Comparison of ENCODE assay signal across 21 mouse cellular contexts in the genomic region with DNA sequence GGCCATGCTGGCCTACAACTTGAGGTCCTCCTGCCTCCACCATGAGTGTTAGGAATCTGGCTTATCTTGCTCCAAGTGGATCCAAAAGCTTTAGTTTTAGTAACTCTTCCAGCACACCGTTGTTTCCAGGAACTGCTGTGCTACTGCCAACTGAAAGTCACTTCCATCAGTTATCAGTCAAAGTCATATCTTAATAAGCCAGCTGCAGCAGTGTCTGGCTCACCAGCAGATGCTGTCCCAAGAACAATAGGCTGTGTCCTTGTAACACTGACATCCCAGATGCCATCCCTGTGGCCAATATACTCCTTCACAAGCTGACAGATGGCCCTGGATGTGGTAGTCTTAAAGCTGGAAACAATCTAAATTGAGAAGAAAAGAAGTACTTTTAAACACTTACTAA. TPM values are rescaled to one million over a fixed set of nuclear protein-coding genes. Genes with fewer than 3 reads are reported as not detected.
DNase-seq lines count a peak whose midpoint lies in the region; ATAC-seq and TF ChIP-seq lines count a peak whose summit lies in the region.
"Had no signal": no experiment of that assay in that cellular context is flagged by ENCODE, and none has a peak within 500 bp of the region (broad histone marks: within the 10 kb centered on the region; RNA-seq: fewer than 3 reads in every experiment).

No protein-coding gene starts in this region.

- H3K27me3 ChIP-seq in lung, postnatal 0 days (replicated peaks; ENCODE audit: insufficient read depth, low read length), result no peaks in the 10 kb centered on the region
- no peaks in the 10 kb centered on the region for H3K27me3 ChIP-seq in stomach, postnatal 0 days (ENCODE audit: control insufficient read depth, insufficient read depth, low read length)
- no peaks in the 10 kb centered on the region for H3K27me3 ChIP-seq in forebrain, embryonic 11.5 days (ENCODE audit: control insufficient read depth, insufficient read depth, low read length)
- H3K27me3 ChIP-seq: embryonic facial prominence, embryonic 15.5 days; forebrain, embryonic 13.5 days; hindbrain, embryonic 15.5 days; midbrain, embryonic 12.5 days had no signal

- H3K27ac ChIP-seq in lung, postnatal 0 days (ENCODE audit: low read length), result no peak overlapping the region
- no peak overlapping the region for H3K27ac ChIP-seq in stomach, postnatal 0 days (replicated peaks)
- no peak overlapping the region for H3K27ac ChIP-seq in forebrain, embryonic 11.5 days (ENCODE audit: low read depth, low read length)
- H3K27ac ChIP-seq: embryonic facial prominence, embryonic 15.5 days; forebrain, embryonic 13.5 days; gastrocnemius, adult 2 months; hindbrain, embryonic 15.5 days; kidney, postnatal 0 days; midbrain, embryonic 12.5 days had no signal

- no peak overlapping the region for H3K4me2 ChIP-seq in lung, postnatal 0 days (replicated peaks; ENCODE audit: low read depth, low read length)
- H3K4me2 ChIP-seq in stomach, postnatal 0 days (replicated peaks; ENCODE audit: low read depth), result no peak overlapping the region
- H3K4me2 ChIP-seq in forebrain, embryonic 11.5 days (ENCODE audit: low read depth, low read length, severe bottlenecking), result no peak overlapping the region
- H3K4me2 ChIP-seq: embryonic facial prominence, embryonic 15.5 days; forebrain, embryonic 13.5 days; hindbrain, embryonic 15.5 days; midbrain, embryonic 12.5 days had no signal

- H3K36me3 ChIP-seq in lung, postnatal 0 days (ENCODE audit: insufficient read depth, low read length), result peaks cover 23% of the 10 kb centered on the region; the same call in 1 of the 2 replicates
- peaks cover 8% of the 10 kb centered on the region for H3K36me3 ChIP-seq in stomach, postnatal 0 days (ENCODE audit: control insufficient read depth, insufficient read depth, low read length)
- H3K36me3 ChIP-seq in forebrain, embryonic 11.5 days (ENCODE audit: control insufficient read depth, insufficient read depth, low read length), result no peaks in the 10 kb centered on the region; the same call in 1 of the 2 replicates

- TF ChIP-seq CTCF in lung, postnatal 0 days (IDR thresholded peaks at IDR 0.05), result no peak
- TF ChIP-seq CTCF in stomach, postnatal 0 days (IDR thresholded peaks at IDR 0.05; ENCODE audit: low read depth), result no peak

- ATAC-seq in lung, postnatal 0 days, result peak; percentile 54; the same call in 1 of the 2 replicates
- ATAC-seq in stomach, postnatal 0 days (ENCODE audit: low FRiP score, low TSS enrichment), result no peak
- ATAC-seq in forebrain, embryonic 11.5 days (replicated peaks; ENCODE audit: low FRiP score), result no peak
- ATAC-seq: CD4-positive, CD25-positive, alpha-beta regulatory T cell, adult 4 months; forebrain, embryonic 13.5 days; intestine, postnatal 0 days had no signal

- peak; percentile 36 for DNase-seq in lung, postnatal 0 days (ENCODE audit: low spot score)
- DNase-seq in lung, adult 18-20 months, result no peak
- DNase-seq in liver, result peak; percentile 40
- peak; percentile 28 for DNase-seq in lung, postnatal 25 days (ENCODE audit: low spot score)
- no peak for DNase-seq in stomach, postnatal 0 days (ENCODE audit: low spot score)
- DNase-seq in spleen, postnatal 14 days (ENCODE audit: low spot score in 2 of 2), result no peak
- DNase-seq in forebrain, embryonic 11.5 days (ENCODE audit: low spot score), result no peak
- DNase-seq: cerebellum, adult 11-12 months; gastrocnemius, adult 2 months; heart, adult 18-20 months; layer of hippocampus, adult 9-11 months; right cerebral cortex, postnatal 25 days; thymus, adult 18-20 months had no signal

- H3K4me1 ChIP-seq in lung, postnatal 0 days (ENCODE audit: insufficient read depth, low read depth, low read length), result no peaks in the 10 kb centered on the region
- no peaks in the 10 kb centered on the region for H3K4me1 ChIP-seq in stomach, postnatal 0 days (replicated peaks; ENCODE audit: control insufficient read depth, insufficient read depth)
- no peaks in the 10 kb centered on the region for H3K4me1 ChIP-seq in forebrain, embryonic 11.5 days (replicated peaks; ENCODE audit: control insufficient read depth, insufficient read depth, low read length)
- H3K4me1 ChIP-seq: embryonic facial prominence, embryonic 15.5 days; forebrain, embryonic 13.5 days; hindbrain, embryonic 15.5 days; midbrain, embryonic 12.5 days had no signal

- H3K4me3 ChIP-seq in lung, postnatal 0 days (ENCODE audit: low read depth, low read length), result no peak overlapping the region
- H3K4me3 ChIP-seq in stomach, postnatal 0 days (ENCODE audit: low read depth, low read length), result no peak overlapping the region
- no peak overlapping the region for H3K4me3 ChIP-seq in forebrain, embryonic 11.5 days (ENCODE audit: low read depth, low read length)
- H3K4me3 ChIP-seq: embryonic facial prominence, embryonic 15.5 days; forebrain, embryonic 13.5 days; gastrocnemius, adult 2 months; hindbrain, embryonic 15.5 days; midbrain, embryonic 12.5 days; myocyte had no signal

- H3K9ac ChIP-seq in lung, postnatal 0 days (replicated peaks; ENCODE audit: low read depth), result no peak overlapping the region
- H3K9ac ChIP-seq in stomach, postnatal 0 days (ENCODE audit: low read length), result no peak overlapping the region
- no peak overlapping the region for H3K9ac ChIP-seq in forebrain, embryonic 11.5 days (ENCODE audit: low read length)
- H3K9ac ChIP-seq: embryonic facial prominence, embryonic 15.5 days; forebrain, embryonic 13.5 days; hindbrain, embryonic 15.5 days; midbrain, embryonic 12.5 days had no signal

- H3K9me3 ChIP-seq in lung, postnatal 0 days (ENCODE audit: low read length), result no peaks in the 10 kb centered on the region
- H3K9me3 ChIP-seq in stomach, postnatal 0 days (ENCODE audit: control insufficient read depth, low read length), result no peaks in the 10 kb centered on the region
- no peaks in the 10 kb centered on the region for H3K9me3 ChIP-seq in forebrain, embryonic 11.5 days (ENCODE audit: control insufficient read depth, low read length)
- H3K9me3 ChIP-seq: embryonic facial prominence, embryonic 15.5 days; forebrain, embryonic 13.5 days; hindbrain, embryonic 15.5 days; midbrain, embryonic 12.5 days had no signal

- TF ChIP-seq EP300 in lung, postnatal 0 days (IDR thresholded peaks at IDR 0.05), result peak; percentile 47; the same call in 1 of the 2 replicates
- TF ChIP-seq EP300 in stomach, postnatal 0 days (optimal IDR thresholded peaks at IDR 0.05), result no peak

- 42% methylated on average over 1 of the region's 1 CpGs for WGBS in lung, postnatal 0 days
- WGBS in stomach, postnatal 0 days, result 64% methylated on average over 1 of the region's 1 CpGs
- WGBS in forebrain, embryonic 11.5 days, result 91% methylated on average over 1 of the region's 1 CpGs

RNA-seq across cellular contexts. Expression of gene Wdr37, which starts 22.4 kb away (rescaled TPM):
- polyA plus RNA-seq in lung, postnatal 0 days (2015; fragmentation: Nextera tagmentation; extraction: Ambion mirVana), result 14.4 and 15.0 TPM in 2 replicates
- polyA plus RNA-seq in stomach, postnatal 0 days (2015; fragmentation: Nextera tagmentation; extraction: Ambion mirVana), result 7.4 and 7.6 TPM in 2 replicates
- 43.0 and 43.5 TPM in 2 replicates for polyA plus RNA-seq in forebrain, embryonic 11.5 days (2014; fragmentation: Nextera tagmentation; extraction: Ambion mirVana)

RNA-seq across cellular contexts. Expression of gene Idi1, which starts 36.0 kb away (rescaled TPM):
- 63.6 and 73.2 TPM in 2 replicates for polyA plus RNA-seq in lung, postnatal 0 days (2015; fragmentation: Nextera tagmentation; extraction: Ambion mirVana)
- 76.7 and 77.2 TPM in 2 replicates for polyA plus RNA-seq in stomach, postnatal 0 days (2015; fragmentation: Nextera tagmentation; extraction: Ambion mirVana)
- 162 and 168 TPM in 2 replicates for polyA plus RNA-seq in forebrain, embryonic 11.5 days (2014; fragmentation: Nextera tagmentation; extraction: Ambion mirVana)

Comparison
In these comparisons a context has a peak if more than half of its experiments do, and no peak if none do; other contexts are left out.
1. DNase-seq: peak in lung, postnatal 0 days (single experiment), liver (single experiment) and lung, postnatal 25 days (single experiment); none in lung, adult 18-20 months (0 of 2), stomach, postnatal 0 days (single experiment), spleen, postnatal 14 days (0 of 2) and forebrain, embryonic 11.5 days (single experiment).